Mouse (Mus musculus) kidney, adult 9 months (tissue): ENCODE measurements at regions not wholly inside any gene's neighbourhood (a gene's known extent, or its start where the extent isn't known, plus 50 kb on each side); places are given as distances from the start of the nearest gene placed in this dataset.
"Not testable (repeated sequence)": the region's sequence is repeated elsewhere in the genome, so short reads cannot be mapped to it uniquely, and the experiment has no call there.

Experiments
- DNase-seq: peaks from one replicate; pipeline ENCODE4 v3.0.0; 2022

DNA sequence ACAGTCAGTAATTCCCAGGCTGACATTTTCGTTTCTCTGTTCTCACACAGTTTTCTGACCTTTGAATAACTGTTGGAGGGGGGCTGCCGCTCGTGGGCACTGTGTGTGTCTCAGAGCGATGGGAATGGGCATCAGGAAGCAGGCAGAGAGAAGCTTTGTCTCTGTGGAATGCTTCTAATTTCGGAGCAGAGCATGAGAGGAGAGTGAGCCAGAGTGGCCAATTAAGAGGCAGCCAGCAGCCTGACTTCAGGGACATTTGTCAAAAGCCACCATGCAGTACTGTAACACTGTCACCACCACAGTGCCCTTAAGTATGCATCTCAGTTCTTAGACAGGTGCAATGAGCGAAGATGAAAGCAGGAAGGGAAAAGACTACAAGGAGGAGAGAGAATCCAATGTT, 592.1 kb downstream of the Dcdc2c start:
- DNase-seq, result no peak

DNA sequence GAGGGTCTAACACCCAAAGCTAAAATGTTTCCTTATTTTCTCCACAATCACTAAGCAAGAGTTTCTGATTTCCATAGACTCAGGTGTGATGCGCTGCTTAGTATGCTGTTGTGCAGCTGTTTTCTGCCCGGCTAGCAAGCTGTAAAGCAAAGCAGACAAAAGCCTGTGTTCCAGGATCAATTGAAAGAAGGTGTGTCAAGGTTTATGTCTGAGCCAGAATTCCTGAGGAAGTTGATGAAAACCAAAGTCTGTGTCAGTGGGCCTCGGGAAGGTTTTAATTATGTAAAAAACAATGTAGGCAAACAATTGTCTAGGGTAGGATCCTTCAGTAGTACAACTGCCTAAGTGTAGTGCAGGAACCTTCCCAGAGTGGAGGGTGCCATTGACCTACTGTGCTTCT, 604.6 kb downstream of the Dcdc2c start:
- DNase-seq, result no peak

GRCm38 (mm10) chr12:27946866-27947459, 604.6 kb upstream of the Sox11 start:
- DNase-seq, result no peak

GRCm38 (mm10) chr12:27945411-27945810, 603.0 kb upstream of the Sox11 start:
- no peak for DNase-seq

DNA sequence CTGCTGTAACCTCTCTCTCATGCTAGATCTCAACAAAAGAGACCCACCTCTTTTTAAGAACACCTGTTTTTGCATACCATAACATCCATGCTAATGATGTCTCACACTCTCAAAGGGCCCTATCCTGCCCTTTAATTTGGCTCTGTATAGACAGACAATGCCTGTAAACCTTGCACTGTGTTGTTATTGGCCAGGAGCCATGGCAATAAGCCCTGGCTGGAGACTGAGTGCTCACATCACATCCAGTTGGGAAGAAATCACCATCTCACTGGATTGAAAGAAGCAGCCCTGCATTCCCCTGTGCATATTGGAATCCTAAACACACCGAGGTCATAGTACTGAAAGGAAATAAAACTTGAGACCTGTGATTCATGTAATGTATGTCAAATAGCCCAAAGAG, 598.7 kb upstream of the Sox11 start:
- DNase-seq, result no peak

- no peak for DNase-seq
Measured at GRCm38 (mm10) chr12:27932382-27933140, 590.2 kb upstream of the Sox11 start.

- no peak for DNase-seq
Measured at GRCm38 (mm10) chr12:27928366-27928963, 586.1 kb upstream of the Sox11 start.

- DNase-seq, result no peak
Measured at GRCm38 (mm10) chr12:27926730-27927129, 584.4 kb upstream of the Sox11 start.

DNA sequence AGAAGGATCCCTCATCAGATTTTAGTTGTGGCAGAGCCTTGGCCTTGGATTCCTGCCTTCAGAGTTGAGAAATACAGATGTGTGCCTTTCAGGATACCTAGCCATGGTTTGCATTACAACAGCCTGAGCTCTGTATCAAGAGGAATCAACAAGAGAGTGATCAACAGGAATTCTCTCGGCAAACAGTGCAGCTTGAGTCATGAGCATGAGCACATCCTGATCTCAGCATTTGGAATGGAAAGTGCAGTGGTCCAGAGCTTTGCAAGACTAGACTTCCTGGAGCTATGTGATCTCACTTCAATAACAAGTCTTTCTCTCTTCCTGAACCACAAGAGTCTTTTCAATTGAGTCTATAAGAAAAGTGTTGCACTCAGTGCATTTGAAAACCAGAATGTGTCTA, 578.2 kb upstream of the Sox11 start:
- DNase-seq, result no peak

DNA sequence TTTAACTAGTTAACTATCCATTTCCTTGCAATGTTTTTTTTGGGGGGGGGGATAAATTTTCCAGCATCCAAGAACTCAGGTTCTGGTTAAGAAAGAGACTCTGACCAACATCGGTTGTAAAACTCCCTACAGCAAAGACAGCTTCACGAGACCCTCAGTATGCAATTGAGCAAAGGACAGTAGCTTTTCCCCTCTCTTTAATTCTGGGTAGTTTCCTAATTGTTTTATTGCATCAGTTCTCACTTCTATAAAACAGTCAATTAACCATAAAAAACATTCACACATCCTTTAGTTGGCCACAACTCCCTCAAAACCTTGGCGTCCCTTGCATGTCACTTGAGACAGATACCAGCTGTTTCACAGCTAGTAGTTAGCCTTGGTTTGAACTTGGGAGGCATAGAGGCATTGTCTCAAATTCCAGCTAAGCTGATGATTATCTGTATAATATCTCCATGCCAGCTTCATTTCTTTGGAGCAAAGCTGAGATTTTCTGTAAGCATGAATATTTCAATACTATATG, 574.1 kb upstream of the Sox11 start:
- no peak for DNase-seq

GRCm38 (mm10) chr12:27909417-27910100, 567.2 kb upstream of the Sox11 start:
- no peak for DNase-seq

DNA sequence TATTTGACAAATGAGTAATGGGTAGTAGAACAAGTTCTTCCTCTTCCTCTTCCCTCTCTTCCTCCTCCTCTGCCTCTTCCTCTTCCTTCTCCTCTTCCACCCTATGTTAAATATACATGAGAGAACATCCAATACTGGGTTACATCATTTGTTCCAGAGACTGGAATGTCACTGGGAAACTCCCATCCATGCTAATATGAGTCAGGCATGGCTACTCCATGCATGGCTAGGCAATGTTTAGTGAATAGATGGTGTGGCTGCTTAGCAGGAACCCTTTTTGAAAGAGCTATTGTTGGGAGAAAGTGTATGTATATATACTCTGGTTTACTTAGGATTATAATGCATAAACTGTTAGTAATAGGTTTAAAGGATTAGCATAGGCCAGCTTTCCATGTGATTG, 554.3 kb upstream of the Sox11 start:
- not testable (repeated sequence) for DNase-seq

DNA sequence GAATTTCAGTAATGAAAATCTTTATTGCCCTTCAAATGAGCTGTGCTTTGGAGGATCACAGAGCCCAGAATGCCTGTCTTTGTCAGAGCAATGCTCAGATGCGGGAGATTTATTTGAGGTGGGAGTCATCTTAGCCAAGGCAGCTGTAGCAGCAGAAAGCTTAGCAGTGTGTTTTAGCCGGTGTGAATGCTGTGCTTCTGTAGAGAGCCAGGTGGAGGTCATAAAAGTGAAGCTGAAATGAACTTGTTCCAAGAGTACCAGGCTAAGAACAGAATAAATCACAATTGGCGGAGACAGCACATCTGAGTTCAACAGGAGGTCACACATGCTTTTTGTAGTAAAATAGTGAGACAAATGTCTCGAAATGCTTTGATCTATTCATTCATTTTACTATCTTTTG, 539.3 kb upstream of the Sox11 start:
- DNase-seq, result peak; percentile 2

GRCm38 (mm10) chr12:27866421-27866820, 524.0 kb upstream of the Sox11 start:
- DNase-seq, result no peak

DNA sequence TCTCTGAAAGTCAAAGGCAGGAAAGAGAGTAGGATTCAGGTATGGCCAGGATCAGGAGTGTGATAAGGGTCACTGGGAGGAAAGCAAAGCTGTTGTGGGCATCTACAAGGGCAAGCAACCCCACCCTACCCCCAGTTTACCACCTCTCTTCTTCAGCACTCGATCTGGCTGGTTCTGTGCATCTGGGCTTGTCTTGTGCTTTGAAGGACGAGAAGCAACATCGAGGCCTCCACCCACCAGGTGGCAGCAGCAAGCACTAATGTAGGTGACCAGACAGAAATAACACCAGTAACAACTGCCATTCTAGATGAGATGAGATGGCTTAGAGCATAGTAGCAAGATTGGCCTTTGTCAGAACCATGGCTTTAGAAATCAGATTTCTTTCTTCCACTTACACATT, 507.2 kb upstream of the Sox11 start:
- peak; percentile 27 for DNase-seq

DNA sequence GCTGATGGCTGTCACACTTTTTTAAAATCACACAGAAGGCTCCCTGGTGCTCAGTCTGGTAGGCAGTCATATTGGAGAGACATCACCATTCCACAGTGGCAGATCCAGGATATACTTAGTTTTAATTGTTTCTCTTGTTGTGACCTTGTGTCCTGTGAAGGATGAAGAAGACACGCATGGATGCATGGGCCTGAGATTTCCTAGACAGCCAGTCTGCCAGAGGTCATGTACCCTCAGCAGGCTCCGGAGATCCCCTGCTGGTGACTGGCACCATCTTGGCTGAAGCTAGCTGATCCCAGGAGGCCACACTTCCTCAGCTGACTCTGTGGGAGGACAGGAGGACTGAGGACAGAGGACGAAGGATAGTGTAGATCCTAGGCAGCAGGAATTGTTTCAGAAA, 506.7 kb upstream of the Sox11 start:
- DNase-seq, result peak; percentile 17

DNA sequence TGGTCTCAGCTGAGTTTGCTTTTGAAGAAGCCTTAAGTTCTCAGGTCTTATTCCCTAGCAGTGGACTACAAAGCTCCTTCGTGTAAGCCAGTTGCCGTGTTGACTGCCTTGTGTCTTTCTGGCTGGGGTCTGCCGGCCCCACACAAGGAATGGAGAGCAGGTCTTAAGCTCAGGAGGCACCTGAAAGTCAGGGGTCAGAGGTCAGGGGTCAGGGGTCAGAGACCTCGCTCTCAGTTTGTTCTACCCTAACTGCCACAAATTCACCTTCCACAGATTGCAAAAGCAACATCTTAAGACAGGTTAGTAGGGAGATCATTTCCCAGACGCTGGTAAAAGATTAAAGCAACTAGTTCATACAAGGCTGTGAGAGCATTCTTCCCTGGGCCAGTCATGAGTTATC, 505.8 kb upstream of the Sox11 start:
- no peak for DNase-seq

DNA sequence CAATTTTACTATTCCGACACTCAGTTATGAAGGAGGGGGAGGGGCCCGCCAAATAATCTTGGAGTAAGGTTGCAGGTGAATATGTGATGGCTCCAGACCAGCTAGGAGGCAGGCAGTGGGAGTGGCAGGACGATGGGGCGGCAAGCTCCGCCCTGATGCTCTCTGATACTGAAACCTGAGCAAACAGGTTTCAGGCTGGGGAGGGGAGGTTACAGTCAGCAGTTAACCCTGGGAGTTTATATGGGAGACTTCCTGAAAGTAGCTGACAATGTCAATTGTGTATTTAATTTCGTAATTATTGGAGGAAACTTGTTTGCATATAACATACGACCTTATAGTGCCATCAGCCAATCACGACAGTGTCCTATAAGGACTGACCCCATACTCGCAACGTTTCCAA, 505.0 kb upstream of the Sox11 start:
- DNase-seq, result no peak

DNA sequence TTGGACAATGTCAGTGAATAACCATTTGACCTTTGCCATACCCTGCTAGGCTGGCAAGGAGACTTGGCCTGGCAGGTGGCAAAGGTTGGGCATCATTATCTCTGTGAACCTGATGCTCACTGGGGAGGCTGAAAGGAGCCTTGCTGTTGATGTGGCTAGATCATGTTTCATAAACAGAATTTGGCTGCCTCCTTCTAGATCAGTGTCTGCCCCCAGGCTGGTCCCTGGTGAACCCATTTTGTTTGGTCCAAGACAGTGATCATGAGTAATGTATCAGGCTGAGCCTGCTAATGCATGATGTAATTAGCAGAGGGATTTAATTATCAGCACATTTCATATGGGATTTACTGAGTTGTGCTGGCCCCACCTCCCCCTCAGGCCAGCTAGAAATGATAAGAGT, 502.6 kb upstream of the Sox11 start:
- DNase-seq, result no peak

DNA sequence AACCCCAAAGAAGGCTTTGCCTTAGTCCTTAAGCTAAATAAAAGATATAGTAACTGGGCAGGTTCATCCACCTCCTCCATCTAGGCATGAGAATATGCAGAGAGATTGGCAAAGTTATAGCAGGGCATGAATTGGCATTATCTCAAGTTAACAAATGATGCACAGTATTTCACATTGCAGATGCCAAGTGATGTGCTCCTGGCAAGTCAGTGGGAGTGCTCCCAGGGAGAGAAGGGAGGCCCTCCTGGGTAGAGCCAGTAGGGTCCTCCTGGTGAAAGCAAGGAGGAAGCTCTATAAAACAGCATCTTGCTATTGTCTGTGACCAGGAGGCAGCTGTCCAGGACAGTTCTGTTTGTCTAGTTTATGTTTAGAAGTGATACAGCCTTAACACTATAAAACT, 496.6 kb upstream of the Sox11 start:
- DNase-seq, result no peak

GRCm38 (mm10) chr12:27838384-27838783, 496.0 kb upstream of the Sox11 start:
- DNase-seq, result no peak

GRCm38 (mm10) chr12:27826208-27826607, 483.8 kb upstream of the Sox11 start:
- no peak for DNase-seq

DNA sequence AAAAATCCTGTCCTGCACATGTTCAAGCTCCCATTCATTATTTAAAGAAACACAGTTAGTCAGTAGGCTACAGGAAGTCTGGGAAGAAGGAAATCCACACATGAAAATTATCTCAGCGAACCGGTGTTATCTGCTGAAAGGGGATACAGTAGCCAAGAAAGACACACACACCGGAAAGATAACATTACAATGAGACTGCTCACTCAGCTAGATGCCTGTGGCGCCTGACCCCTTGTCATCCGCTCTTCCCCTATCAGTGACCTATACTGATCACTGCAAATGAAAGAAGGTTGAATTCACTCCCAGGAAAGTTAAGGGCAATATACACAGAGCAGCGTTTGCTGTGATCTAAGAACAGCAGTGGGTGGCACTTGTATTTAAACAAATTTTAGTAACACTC, 481.0 kb upstream of the Sox11 start:
- no peak for DNase-seq

DNA sequence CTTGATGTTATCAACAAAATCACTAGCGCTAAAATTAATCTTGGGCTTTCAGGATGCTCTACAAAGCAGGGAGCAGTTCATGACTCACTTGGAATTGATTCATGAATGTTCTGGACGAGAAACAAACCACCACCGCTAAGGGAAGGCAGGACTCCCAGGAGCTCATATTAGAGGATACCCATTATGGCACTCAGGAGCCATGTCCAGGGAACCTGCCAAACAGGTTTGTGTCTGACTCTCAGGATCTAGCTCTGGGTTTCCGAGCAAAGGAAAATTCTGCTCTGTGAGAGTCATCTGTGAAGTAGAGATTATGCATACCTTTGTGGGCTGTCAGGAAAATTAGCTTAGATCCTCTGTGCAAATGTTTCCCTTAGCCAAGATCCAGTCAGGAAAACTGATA, 454.3 kb upstream of the Sox11 start:
- no peak for DNase-seq
